Mouse (Mus musculus) gastrocnemius, postnatal 25 days (tissue): Measurements from ENCODE around the gene Tmem160. TPM values are rescaled to one million over a fixed set of nuclear protein-coding genes. Genes with fewer than 3 reads are reported as not detected.

Experiments
- DNase-seq: peaks from one replicate; pipeline ENCODE4 v3.0.0; 2022
- total RNA-seq, 2 experiments: library from RNA; stranded (reverse); gene quantifications; 1 replicate in 1 of 2; 2 replicates in 1 of 2; pipeline ENCODE4 v1.2.3; 2021

The Tmem160 gene
- total RNA-seq, 2 experiments from 2014 or later, result 37.4 to 39.4 TPM

- no peak for DNase-seq
Observed at GRCm38 (mm10) chr7:16492211-16492610, 39.6 kb downstream of the Tmem160 start.

GRCm38 (mm10) chr7:16493361-16493760 lies 40.8 kb downstream of the Tmem160 start:
- DNase-seq, result no peak

- no peak for DNase-seq
Observed at GRCm38 (mm10) chr7:16496260-16496659, 43.7 kb downstream of the Tmem160 start.

- no peak for DNase-seq
Observed at GRCm38 (mm10) chr7:16499671-16500104, 47.1 kb downstream of the Tmem160 start.

GRCm38 (mm10) chr7:16501571-16501970 lies 49.0 kb downstream of the Tmem160 start:
- DNase-seq, result no peak

- DNase-seq, result no peak
Observed at GRCm38 (mm10) chr7:16504573-16505225, 52.1 kb downstream of the Tmem160 start.

Other genes with a start within 250 kb of the Tmem160 start
- gene Dhx34, start 230.7 kb upstream of the Tmem160 start, total RNA-seq, result 1 to 10 TPM; 3.2 to 3.4 TPM
- gene C5ar2, start 208.6 kb upstream of the Tmem160 start, total RNA-seq, result under 1 TPM; 0.13 to 0.23 TPM
- gene C5ar1, start 193.2 kb upstream of the Tmem160 start, total RNA-seq, result 1 to 10 TPM; 1.6 to 2.9 TPM
- gene Inafm1, start 179.2 kb upstream of the Tmem160 start, total RNA-seq, result 10 to 100 TPM; 13.1 to 13.2 TPM
- gene Ccdc9, start 166.0 kb upstream of the Tmem160 start, total RNA-seq, result 10 to 100 TPM; 29.1 to 36.9 TPM
- 1 to 10 TPM; 1.7 to 2.4 TPM for gene Bbc3, start 144.4 kb upstream of the Tmem160 start, total RNA-seq
- 10 to 100 TPM; 25.2 to 26.4 TPM for gene Sae1, start 65.0 kb upstream of the Tmem160 start, total RNA-seq
- 10 to 100 TPM; 22.4 to 25.6 TPM for gene Zc3h4, start 51.9 kb upstream of the Tmem160 start, total RNA-seq
- gene Npas1, start 24.9 kb downstream of the Tmem160 start, total RNA-seq, result not detected
- gene Arhgap35, start 162.2 kb downstream of the Tmem160 start, total RNA-seq, result 10 to 100 TPM; 15.3 to 16.5 TPM
- gene Ceacam15, start 222.9 kb downstream of the Tmem160 start, total RNA-seq, result not detected